Mouse (Mus musculus) urinary bladder, postnatal 10 days (tissue): ENCODE results near the gene Foxred2.

Source experiments
- DNase-seq: peaks from one replicate; pipeline ENCODE4 v3.0.0; 2022; ENCODE audit warnings: low spot score

Foxred2 gene

DNA sequence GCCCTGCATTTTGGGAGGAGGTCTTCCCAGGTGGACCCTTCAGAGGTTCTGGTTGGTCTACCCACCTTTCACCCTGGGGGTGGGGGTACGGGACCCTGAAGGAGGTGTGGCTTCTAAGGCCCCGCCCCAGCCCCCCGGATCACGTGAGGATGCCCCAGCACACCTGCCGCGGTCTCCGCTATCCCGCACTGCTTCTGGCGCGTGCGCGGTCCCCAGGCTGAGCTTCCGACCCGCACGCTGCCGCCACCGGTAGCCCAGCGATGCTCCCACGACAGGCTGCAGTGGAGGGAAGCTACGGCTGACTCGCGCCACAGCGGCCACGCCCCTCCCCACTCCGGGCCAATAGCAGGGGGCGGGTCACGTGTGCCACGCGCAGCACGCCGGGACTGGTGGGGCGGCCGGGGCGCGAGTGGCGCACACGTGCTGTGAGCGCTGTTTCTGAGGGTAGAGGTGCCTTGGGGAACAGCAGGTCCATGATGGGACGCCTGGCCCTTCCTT is at the start of gene Foxred2:
Gene Foxred2, minus strand, starts transcription at position 319 of the 498 bp plus-strand sequence.
- DNase-seq = peak; percentile 20

- no peak for DNase-seq
These were observed 47.4 kb upstream of the Foxred2 start for GRCm38 (mm10) chr15:78003929-78004328.

DNA sequence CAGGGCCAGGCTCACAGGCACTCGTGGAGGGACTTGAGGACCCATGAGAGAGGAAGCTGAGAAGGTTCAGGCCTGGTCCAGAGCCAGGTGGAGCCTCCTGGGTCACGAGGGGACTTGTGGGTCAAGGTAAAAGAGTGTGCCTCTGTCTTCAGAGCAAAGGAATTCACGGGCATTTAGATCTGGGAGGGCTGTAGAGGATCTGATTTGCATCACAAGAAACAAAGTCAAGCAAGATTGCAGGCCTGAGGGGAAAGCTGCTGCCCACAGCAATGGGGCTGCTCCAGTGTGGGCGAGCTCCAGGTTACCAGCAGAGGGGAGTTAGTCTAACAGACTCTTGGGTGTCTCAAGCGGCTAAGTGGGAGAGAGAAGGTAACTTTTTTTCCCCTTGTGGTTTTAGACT is 44.9 kb upstream of the Foxred2 start:
- no peak for DNase-seq

DNA sequence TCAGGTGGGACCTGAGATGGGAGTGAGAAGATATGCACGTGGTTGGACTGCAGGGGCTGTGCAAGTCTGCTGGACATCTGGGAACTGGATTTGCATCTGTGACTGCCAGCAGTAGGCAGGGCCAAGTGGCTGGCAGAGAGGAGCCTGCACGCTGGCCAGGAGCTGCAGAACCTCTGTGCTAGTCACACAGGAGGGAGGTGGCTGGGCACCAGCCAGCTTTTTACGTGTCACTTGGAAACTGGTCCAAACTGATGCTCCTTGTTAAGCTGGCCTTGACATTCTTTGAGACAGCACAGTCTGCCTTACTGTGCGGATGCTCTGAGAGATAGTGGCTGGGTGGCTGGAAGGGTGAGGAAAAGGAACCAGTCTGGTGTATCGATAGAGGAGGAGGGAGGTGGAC is 32.0 kb upstream of the Foxred2 start:
- no peak for DNase-seq

- no peak for DNase-seq
These were observed 26.9 kb upstream of the Foxred2 start for GRCm38 (mm10) chr15:77983391-77983790.

- no peak for DNase-seq
These were observed 25.8 kb upstream of the Foxred2 start for GRCm38 (mm10) chr15:77982195-77982939.

- DNase-seq = no peak
These were observed 24.7 kb upstream of the Foxred2 start for GRCm38 (mm10) chr15:77981181-77981680.

- DNase-seq = no peak
These were observed 22.9 kb upstream of the Foxred2 start for GRCm38 (mm10) chr15:77979427-77979865.

DNA sequence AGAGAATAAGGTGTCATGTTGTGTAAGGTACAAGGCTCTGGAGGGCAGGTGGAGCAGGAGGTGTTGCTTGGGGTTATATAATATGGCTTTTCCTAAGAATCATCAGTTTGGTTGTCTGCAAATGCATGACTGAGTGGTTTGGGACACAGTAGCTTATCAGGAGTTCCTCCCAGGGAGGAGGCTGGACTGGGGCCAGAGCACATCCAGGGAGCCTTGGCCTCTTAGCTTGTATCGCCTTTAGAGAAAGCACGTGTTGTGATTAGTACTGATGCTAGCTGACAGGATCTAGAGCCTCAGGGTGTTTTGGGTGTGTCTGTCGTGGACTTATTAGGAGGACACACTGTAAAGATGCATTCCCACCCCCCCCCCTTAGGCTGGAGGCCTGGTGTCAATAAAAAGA is 21.1 kb upstream of the Foxred2 start:
- no peak for DNase-seq

DNA sequence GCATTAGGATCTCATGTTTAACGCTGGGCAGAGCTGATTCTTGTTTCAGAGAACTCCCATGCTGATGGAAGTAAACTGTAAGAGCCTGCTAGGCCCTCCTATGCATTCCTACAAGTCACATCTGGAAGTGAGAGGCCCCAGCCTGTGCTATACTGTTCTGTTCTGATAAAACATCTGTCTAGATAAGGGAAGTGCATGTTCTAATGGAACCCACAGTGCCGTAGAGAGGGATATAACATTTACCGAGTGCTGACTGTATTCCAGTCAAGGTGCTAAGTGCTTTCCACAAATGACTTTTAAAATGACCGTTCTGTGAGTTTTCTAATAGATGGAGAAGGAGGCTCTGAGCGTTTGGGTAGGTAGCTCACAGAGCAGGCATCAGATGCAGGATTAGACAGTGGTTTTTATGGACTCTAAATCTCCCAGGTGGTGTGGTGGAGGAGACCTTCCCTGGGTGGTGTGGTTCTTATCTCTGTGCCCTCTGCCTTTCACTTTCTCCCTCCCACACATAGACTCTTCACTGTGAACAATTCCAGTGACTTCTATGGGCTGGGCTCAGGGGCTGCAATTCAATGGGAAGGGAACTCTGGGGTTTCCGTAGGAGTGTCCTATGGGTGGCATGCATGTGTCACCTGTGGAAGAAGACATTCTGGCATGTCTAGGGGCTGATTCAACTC is 17.8 kb upstream of the Foxred2 start:
- no peak for DNase-seq

DNA sequence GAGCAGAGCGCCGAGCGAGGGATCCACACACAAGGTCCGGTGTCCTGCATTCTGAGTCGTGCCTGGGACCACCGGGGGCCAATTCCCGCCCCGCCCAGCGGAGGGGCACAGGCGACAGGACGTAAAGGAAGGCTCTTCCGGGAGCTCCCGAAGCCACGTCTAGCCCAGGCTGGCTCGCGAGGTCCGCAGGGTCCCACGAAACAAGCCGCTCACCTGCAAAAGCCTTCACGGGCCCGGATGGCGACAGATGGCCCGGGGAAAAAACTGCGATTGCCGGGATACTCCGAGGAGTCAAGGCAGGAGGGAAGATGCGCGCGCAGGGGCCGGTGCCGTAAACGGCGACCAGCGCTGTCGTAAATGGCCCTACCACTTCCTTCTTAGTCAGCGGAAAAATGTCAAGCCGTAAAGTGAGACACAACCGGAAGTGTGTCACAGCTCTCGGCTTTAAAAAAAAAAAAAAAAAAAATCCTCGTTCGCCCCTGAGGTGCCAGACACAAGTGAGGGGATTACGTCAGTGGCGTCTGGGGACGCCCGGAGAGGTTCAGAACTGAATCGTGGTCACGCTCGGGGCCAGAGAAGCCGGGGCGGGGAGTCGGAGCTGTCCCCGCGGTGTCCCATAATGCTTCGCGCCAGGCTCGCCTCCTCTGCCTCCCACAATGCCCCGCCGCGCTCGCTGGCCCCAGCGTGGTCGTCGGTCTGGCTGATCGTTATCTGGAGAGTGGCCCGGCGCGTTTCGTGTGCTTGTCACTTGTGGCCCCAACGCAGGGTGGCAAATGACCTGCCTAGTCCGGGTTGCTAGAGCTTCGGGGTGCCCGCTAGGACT is 14.2 kb upstream of the Foxred2 start, which contains the start of gene Eif3d:
Gene Eif3d, minus strand, starts transcription at position 344 of the 823 bp plus-strand sequence.
- peak; percentile 90 for DNase-seq

DNA sequence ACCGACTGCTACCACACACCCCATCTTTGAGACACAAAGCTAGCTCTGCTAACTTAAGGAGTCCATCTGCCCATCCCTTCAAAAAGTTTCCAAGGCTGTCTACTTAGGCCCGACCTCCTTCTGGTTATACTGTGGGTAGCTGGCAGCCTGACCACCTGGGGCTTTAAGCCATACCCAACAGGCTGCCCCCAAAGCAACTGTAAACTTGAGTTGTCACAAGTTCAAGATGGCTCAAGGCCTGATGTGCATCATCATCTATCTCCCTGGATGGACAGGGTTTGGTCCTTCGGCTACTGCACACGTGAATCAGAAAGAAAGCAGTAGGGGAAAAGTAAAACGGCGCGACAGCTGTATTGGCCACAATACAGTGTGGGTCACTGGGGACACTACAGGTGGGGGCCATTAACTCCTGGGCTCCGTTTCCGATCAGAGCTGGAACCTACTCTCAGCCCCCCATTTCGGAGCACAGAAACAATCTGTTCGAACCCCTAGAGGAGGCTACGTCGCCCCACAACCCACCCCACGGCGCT is 13.5 kb upstream of the Foxred2 start:
- no peak for DNase-seq

DNA sequence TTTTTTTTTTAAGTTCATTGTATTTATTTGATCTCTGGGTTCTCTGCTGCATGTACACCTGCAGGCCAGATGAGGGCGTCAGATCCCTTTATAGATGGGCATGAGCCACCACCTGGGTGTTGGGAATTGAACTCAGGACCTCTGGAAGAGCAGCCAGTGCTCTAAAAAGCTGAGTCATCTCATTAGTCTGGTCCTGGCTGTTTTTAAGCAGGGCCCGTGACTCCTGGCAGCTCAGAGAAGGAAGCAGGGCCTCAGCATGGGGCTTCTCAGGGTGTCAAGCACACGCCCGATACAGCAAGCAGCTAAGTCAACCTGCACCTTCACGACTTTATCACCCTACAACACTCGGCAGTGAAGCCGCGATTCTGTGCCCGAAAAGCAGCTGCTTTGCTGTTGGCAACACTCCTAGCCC is 8.6 kb upstream of the Foxred2 start:
- DNase-seq = no peak

GRCm38 (mm10) chr15:77962447-77962846 is 5.9 kb upstream of the Foxred2 start:
- no peak for DNase-seq

- no peak for DNase-seq
These were observed 4.2 kb upstream of the Foxred2 start for GRCm38 (mm10) chr15:77960693-77961092.

DNA sequence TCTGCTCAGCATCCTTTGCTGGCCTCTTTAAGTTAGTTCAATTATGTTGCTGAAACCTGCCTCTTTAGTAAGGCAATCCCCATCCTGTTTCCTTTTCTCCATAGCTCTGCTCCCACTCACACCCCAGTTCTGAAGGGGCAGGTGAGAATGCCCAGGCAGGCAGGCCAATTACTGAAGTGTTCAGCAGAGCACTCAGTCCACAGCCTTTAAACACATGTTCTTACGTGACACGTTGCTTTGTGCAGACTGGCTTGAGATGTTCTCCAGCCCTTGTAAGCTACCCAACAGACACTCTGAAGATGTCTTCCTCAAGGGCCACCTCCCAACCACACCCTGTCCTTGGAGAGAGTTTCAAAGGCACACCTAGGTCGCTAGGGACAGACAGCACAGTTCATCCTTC is 1.5 kb upstream of the Foxred2 start:
- DNase-seq = no peak

GRCm38 (mm10) chr15:77957625-77958024 is 1.1 kb upstream of the Foxred2 start:
- DNase-seq = no peak

GRCm38 (mm10) chr15:77955440-77956403 is 800 bp downstream of the Foxred2 start:
- DNase-seq = no peak

DNA sequence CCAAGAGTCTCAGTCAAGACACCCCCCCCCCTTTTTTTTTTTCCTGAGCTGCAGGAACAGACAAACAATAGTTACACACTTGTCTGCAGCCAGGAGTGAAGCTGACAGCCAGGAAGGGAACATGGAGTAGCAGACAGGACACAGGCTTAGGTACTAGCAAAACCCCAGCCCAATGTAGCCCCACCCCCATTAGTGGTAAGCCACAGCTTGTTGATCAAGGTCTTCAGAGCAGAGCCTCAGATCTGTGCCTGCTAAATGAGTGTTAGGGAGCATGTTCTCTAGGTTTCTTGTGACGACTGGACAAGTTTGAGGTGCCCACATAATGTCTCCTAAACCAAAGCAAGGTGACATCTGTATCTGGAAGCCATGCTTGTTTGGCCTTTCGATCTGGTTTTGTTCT is 2.2 kb downstream of the Foxred2 start:
- no peak for DNase-seq

DNA sequence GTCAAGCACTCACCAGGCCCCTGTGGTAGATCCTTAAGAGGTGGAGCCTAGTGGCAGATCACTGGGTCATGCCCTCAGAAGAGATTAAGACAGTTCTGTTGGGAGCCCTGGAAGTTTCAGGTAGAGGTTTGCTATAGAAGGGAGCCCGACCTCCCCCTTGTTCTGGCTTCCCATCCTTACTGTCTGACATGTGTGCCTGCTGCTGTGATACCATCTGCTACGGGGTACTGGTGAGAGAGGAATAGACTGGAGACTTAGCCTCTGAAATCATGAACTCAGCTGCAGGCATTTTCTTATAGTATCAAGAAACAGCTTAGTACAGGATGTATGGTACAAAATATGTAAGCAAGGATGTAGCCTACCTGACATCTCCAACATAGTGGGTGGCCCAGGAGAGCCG is 3.6 kb downstream of the Foxred2 start:
- no peak for DNase-seq

GRCm38 (mm10) chr15:77949061-77949460 is 7.5 kb downstream of the Foxred2 start:
- no peak for DNase-seq
